Mouse (Mus musculus) neural tube, embryonic 11.5 days (tissue): Measurements from ENCODE around the gene Spata32. TPM values are rescaled to one million over a fixed set of nuclear protein-coding genes. Genes with fewer than 3 reads are reported as not detected.
"Not testable (repeated sequence)": the region's sequence is repeated elsewhere in the genome, so short reads cannot be mapped to it uniquely, and the experiment has no call there.

Source experiments
- ATAC-seq: fragments of 200-750 bp; cut with Nextera tagmentation; 2 replicates; pipeline ENCODE4 v1.8.0; 2017; ENCODE audit warnings: moderate number of reproducible peaks, mild to moderate bottlenecking, moderate TSS enrichment, moderate library complexity; ENCODE audit not compliant: insufficient read depth, low FRiP score, low TSS enrichment
- DNase-seq: peaks from one replicate; pipeline ENCODE4 v3.0.0-alpha.2; 2015; ENCODE audit warnings: low spot score
- H3K27ac ChIP-seq: fragments of 300-500 bp; sonication (generic); 2 replicates; pipeline ENCODE4 v1.5.1; 2014; ENCODE audit warnings: low read depth, mild to moderate bottlenecking, low read length
- H3K27me3 ChIP-seq: fragments of 300-500 bp; sonication (generic); 2 replicates; pipeline ENCODE4 v1.6.1; 2014; ENCODE audit warnings: mild to moderate bottlenecking, low read length, mixed read lengths; ENCODE audit not compliant: control insufficient read depth, insufficient read depth
- H3K36me3 ChIP-seq: fragments of 300-500 bp; sonication (generic); 2 replicates; pipeline ENCODE4 v1.6.1; 2014; ENCODE audit warnings: mild to moderate bottlenecking, low read length, moderate library complexity, mixed read lengths; ENCODE audit not compliant: control insufficient read depth, insufficient read depth
- H3K4me1 ChIP-seq: fragments of 300-500 bp; sonication (generic); 2 replicates; pipeline ENCODE4 v1.6.1; 2014; ENCODE audit warnings: low read length, mixed read lengths; ENCODE audit not compliant: control insufficient read depth, insufficient read depth
- H3K4me2 ChIP-seq: fragments of 300-500 bp; sonication (generic); 2 replicates; pipeline ENCODE4 v1.6.1; 2014; ENCODE audit warnings: low read depth, mild to moderate bottlenecking, moderate library complexity
- H3K4me3 ChIP-seq: fragments of 300-500 bp; sonication (generic); 2 replicates; pipeline ENCODE4 v1.5.1; 2014; ENCODE audit warnings: low read depth, low read length
- H3K9ac ChIP-seq: fragments of 300-500 bp; sonication (generic); 2 replicates; pipeline ENCODE4 v1.6.1; 2014; ENCODE audit warnings: mild to moderate bottlenecking, low read length
- H3K9me3 ChIP-seq: fragments of 300-500 bp; sonication (generic); 2 replicates; pipeline ENCODE4 v1.6.1; 2016; ENCODE audit warnings: low read length; ENCODE audit not compliant: control insufficient read depth
- whole genome bisulfite sequencing: fragments of 180-500 bp; shearing (Covaris S2); extraction: QIAGEN DNeasy Blood & Tissue Kit; methylation state at CpG from one replicate; pipeline ENCODE4 v1.1.7; 2014; 5-methylcytosine and 5-hydroxymethylcytosine counted together
- polyA plus RNA-seq: library from polyadenylated mRNA; unstranded; fragments of >200 nt; fragmentation: Nextera tagmentation; extraction: Ambion mirVana; gene quantifications from 2 replicates; pipeline ENCODE4 v1.2.1, GENCODE M21; 2014

Spata32 gene
- polyA plus RNA-seq, 1 experiment from 2014 or later: not detected

- H3K36me3 ChIP-seq: peaks cover 5% of the 10 kb centered on the region; the same call in 1 of the 2 replicates
- no peak overlapping the region for H3K4me3 ChIP-seq
- no peaks in the 10 kb centered on the region for H3K4me1 ChIP-seq
- H3K27ac ChIP-seq: no peak overlapping the region
- ATAC-seq: no peak
- 0 out of 2 replicates have a peak, but pooled peaks cover 2% of the 10 kb centered on the region for H3K27me3 ChIP-seq
- H3K9ac ChIP-seq: no peak overlapping the region
- WGBS: 89% methylated on average over 10 of the region's 10 CpGs
- DNase-seq: no peak
- no peak overlapping the region for H3K4me2 ChIP-seq
- no peaks in the 10 kb centered on the region for H3K9me3 ChIP-seq
Measured at GRCm38 (mm10) chr11:103223444-103223843, 5.2 kb upstream of the Spata32 start.

GRCm38 (mm10) chr11:103222718-103223117, 4.5 kb upstream of the Spata32 start:
- H3K4me1 ChIP-seq, DNase-seq, ATAC-seq, H3K27me3 ChIP-seq, H3K4me2 ChIP-seq, H3K27ac ChIP-seq, H3K9ac ChIP-seq, H3K36me3 ChIP-seq, H3K4me3 ChIP-seq, H3K9me3 ChIP-seq: not testable (repeated sequence)
- 90% methylated on average over 4 of the region's 4 CpGs for WGBS

GRCm38 (mm10) chr11:103221437-103221836, 3.2 kb upstream of the Spata32 start:
- no peaks in the 10 kb centered on the region for H3K9me3 ChIP-seq
- no peaks in the 10 kb centered on the region for H3K4me1 ChIP-seq
- DNase-seq (no peak), ATAC-seq (no peak)
- 0 out of 2 replicates have a peak, but pooled peaks cover 7% of the 10 kb centered on the region for H3K27me3 ChIP-seq
- H3K4me2 ChIP-seq: no peak overlapping the region
- H3K36me3 ChIP-seq: peaks cover 5% of the 10 kb centered on the region; the same call in 1 of the 2 replicates
- H3K4me3 ChIP-seq: no peak overlapping the region
- H3K27ac ChIP-seq: no peak overlapping the region
- no peak overlapping the region for H3K9ac ChIP-seq
- 86% methylated on average over 6 of the region's 6 CpGs for WGBS

GRCm38 (mm10) chr11:103219995-103220394, 1.8 kb upstream of the Spata32 start:
- ATAC-seq (no peak), DNase-seq (no peak)
- H3K27me3 ChIP-seq: 0 out of 2 replicates have a peak, but pooled peaks cover 7% of the 10 kb centered on the region
- H3K4me3 ChIP-seq: no peak overlapping the region
- no peak overlapping the region for H3K9ac ChIP-seq
- H3K4me1 ChIP-seq: no peaks in the 10 kb centered on the region
- 87% methylated on average over 4 of the region's 4 CpGs for WGBS
- no peak overlapping the region for H3K4me2 ChIP-seq
- no peaks in the 10 kb centered on the region for H3K9me3 ChIP-seq
- H3K27ac ChIP-seq: no peak overlapping the region
- H3K36me3 ChIP-seq: peaks cover 3% of the 10 kb centered on the region; the same call in 1 of the 2 replicates

GRCm38 (mm10) chr11:103219259-103219658, 1.0 kb upstream of the Spata32 start:
- Histone ChIP-seq H3K4me1 (no peaks in the 10 kb centered on the region), H3K36me3 (no peaks in the 10 kb centered on the region), H3K9ac (no peak overlapping the region), H3K4me2 (no peak overlapping the region), H3K27ac (no peak overlapping the region), H3K27me3 (0 out of 2 replicates have a peak, but pooled peaks cover 7% of the 10 kb centered on the region), H3K9me3 (no peaks in the 10 kb centered on the region), H3K4me3 (no peak overlapping the region)
- WGBS: 90% methylated on average over 5 of the region's 5 CpGs
- DNase-seq: no peak
- ATAC-seq: no peak

GRCm38 (mm10) chr11:103218517-103218901, 277 bp upstream of the Spata32 start:
- Histone ChIP-seq H3K27ac (no peak overlapping the region), H3K9me3 (no peaks in the 10 kb centered on the region), H3K4me1 (no peaks in the 10 kb centered on the region), H3K9ac (peak overlapping the region; percentile 62), H3K36me3 (no peaks in the 10 kb centered on the region), H3K27me3 (0 out of 2 replicates have a peak, but pooled peaks cover 7% of the 10 kb centered on the region), H3K4me3 (peak overlapping the region; percentile 41), H3K4me2 (peak overlapping the region; percentile 94)
- DNase-seq (no peak), ATAC-seq (0 out of 2 replicates have a peak, but pooled peaks have one; percentile 6)
- 32% methylated on average over 6 of the region's 6 CpGs for WGBS

- Histone ChIP-seq H3K4me2 (no peak overlapping the region), H3K4me1 (no peaks in the 10 kb centered on the region), H3K36me3 (no peaks in the 10 kb centered on the region), H3K27me3 (0 out of 2 replicates have a peak, but pooled peaks cover 7% of the 10 kb centered on the region), H3K9ac (no peak overlapping the region), H3K4me3 (no peak overlapping the region), H3K27ac (no peak overlapping the region), H3K9me3 (no peaks in the 10 kb centered on the region)
- no peak for DNase-seq
- WGBS: 91% methylated on average over 1 of the region's 1 CpGs
- no peak for ATAC-seq
Measured at GRCm38 (mm10) chr11:103215355-103215754, 2.9 kb downstream of the Spata32 start.

- 86% methylated on average over 5 of the region's 5 CpGs for WGBS
- no peak for ATAC-seq
- DNase-seq: no peak
Measured at GRCm38 (mm10) chr11:103213712-103214111, 4.5 kb downstream of the Spata32 start.

GRCm38 (mm10) chr11:103210291-103210690, 7.9 kb downstream of the Spata32 start:
- 71% methylated on average over 8 of the region's 8 CpGs for WGBS
- H3K4me2 ChIP-seq: no peak overlapping the region
- H3K9ac ChIP-seq: no peak overlapping the region

More at GRCm38 (mm10) chr11:103213712-103214111, 4.5 kb downstream of the Spata32 start:
- Histone ChIP-seq H3K27me3 (0 out of 2 replicates have a peak, but pooled peaks cover 7% of the 10 kb centered on the region), H3K27ac (no peak overlapping the region), H3K9ac (no peak overlapping the region), H3K36me3 (no peaks in the 10 kb centered on the region), H3K9me3 (no peaks in the 10 kb centered on the region), H3K4me1 (no peaks in the 10 kb centered on the region), H3K4me3 (no peak overlapping the region), H3K4me2 (no peak overlapping the region)

More at GRCm38 (mm10) chr11:103210291-103210690, 7.9 kb downstream of the Spata32 start:
- DNase-seq (no peak), ATAC-seq (no peak)
- no peak overlapping the region for H3K27ac ChIP-seq
- H3K36me3 ChIP-seq: no peaks in the 10 kb centered on the region
- no peaks in the 10 kb centered on the region for H3K27me3 ChIP-seq
- no peaks in the 10 kb centered on the region for H3K4me1 ChIP-seq
- H3K9me3 ChIP-seq: no peaks in the 10 kb centered on the region
- H3K4me3 ChIP-seq: no peak overlapping the region
